Mouse (Mus musculus): Measurements from ENCODE around the gene Lhb.

DNA sequence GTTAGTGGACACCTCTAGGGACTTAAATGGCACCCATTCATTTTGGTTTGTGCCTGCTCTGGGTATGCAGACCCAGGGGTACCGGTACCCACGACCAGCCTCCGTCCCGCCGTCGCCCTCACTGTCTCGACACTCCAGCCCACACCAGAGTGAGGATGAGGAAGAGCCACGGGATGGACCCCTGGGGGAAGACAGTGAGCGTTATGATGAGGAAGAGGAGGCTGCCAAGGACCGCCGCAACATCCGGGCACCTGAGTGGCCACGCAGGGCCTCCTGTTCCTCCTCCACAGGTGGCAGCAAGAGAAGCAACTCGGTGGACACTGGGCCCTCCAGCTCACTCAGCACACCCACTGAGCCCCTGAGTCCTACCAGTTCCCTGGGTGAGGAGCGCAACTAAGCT lies 34.4 kb downstream of the Lhb start:
- no peak for TF ChIP-seq CTCF (IDR thresholded peaks at IDR 0.05; ENCODE audit: low read depth)
- no peak for TF ChIP-seq EP300 (optimal IDR thresholded peaks at IDR 0.05)
